Mouse (Mus musculus) c-Kit-positive CD71-positive TER-119-negative erythroid progenitor cells, embryonic 14.5 days (primary cell): Measurements from ENCODE around the gene Adamts3.
A peak's percentile ranks its signal among the peaks of the same experiment; 100 is the strongest.

Experiments
- DNase-seq: peaks from one replicate; pipeline ENCODE4 v3.0.0-alpha.2; 2013; ENCODE audit warnings: low read depth

Adamts3 gene

DNA sequence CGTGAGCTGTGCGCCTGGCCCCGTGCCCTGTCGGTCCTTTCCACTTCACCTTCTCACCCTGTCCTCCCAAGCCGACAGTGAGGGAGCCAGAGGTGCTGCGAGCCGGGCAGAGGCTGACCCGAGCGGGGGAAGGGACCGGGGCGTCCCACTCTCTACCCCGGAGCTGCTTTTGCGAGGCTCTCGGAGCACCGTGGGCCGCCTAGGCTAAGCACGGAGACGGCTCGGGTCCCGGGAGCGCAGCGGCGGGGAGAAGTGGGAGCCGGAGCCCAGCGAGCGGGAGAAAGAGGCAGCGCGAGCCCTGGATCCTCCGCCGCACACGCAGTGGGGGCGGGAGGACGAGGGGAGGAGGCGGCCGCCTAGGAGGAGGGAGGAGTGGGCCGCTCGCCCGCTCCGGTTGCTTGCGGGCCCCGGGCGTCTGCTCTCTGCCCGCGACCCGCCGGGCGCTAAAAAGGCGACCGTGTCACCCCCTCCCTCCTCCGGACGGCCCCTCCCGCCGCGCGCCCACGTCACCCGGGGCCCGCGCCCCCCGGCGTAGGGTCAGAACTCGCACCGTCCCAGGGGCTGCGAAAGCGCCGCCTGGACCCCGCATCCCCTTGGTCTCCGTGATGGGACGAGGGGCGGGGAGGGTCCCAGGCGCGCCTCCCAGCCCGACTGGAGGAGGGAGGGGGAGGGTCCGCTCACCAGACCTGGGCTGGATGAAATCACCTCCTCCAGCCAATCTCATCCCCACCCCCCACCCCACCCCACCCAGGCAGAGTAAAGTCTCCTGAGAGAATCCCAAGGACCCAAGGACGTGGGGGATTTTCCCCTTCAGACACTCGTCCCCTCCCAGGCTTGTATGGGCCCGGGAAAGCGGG lies at the start of gene Adamts3:
Gene Adamts3 (minus strand): TSS at position 284 of the 857 bp plus-strand sequence.
- peak; percentile 32 for DNase-seq

DNA sequence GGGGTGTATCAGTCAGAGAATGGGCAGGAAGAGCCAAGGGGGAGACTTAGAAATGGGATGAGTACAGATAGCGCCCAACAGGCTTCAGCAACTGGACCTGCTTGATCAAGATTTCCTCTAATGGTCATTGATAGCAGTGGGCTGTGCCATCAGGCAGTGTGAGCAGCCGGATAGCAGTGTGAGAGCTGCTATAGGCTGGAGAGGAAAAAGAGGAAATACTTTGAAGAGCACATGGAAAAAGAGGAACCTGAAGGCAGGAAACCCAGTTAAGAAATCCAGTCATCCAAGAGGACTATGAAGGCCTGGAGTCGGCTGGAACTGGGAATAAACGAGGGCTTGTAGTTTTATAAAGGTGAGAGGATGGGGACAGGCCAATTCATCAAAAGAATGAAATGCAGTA lies 48.4 kb upstream of the Adamts3 start:
- no peak for DNase-seq

DNA sequence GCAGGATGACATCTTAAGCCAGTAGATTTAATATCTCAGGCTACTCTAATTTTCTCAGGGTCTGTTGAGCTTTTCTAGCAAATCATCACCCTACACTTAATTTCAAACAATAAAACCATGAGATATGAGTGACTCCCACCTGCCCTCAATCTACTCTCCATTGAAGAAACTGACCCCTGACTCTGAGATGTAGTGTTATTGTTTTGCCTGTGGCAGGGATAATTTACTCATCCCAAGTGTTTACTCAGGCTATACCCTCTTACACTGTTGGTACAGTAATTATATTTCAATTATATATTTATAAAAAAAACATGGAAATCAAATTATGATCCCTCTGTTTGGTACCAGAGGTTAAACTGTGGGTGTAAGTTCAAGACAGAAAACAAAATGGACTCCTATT lies 29.2 kb upstream of the Adamts3 start:
- no peak for DNase-seq

DNA sequence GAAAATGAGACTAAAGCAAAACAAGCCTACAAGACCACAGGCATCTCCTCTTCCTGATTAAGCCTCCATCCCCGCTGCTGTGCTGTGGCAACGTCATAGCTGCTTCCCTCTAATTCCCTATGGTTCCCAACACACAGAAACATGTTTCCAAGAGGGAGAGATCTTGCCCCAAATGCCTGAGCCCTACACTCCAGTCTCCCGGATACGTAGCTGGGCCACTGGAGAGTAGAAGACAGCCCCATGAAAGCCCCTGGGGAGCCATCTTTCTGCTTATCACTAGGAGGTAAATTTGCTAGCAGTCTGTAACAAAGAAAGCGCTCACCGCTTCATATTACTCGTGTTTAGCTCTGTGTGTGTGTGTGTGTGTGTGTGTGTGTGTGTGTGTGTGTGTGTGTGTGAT lies 28.8 kb upstream of the Adamts3 start:
- DNase-seq, result no peak

DNA sequence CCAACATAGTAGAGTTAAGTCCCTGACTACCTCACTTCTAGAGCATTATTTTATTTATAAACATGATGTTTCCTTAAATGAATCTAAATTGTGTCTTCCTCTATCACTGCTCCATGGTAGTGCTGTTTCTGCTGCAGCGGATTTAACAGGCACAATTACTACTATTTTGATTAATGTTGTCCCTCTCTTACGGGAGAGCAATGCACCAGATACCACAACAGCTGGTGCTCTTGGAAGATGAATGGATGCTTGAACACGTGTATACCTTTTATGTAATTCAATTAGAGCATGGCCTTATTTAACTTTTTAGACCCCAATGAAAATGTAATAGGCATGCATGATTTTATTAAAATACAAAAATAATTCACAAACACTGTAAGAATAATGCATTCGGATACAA lies 28.4 kb upstream of the Adamts3 start:
- no peak for DNase-seq

DNA sequence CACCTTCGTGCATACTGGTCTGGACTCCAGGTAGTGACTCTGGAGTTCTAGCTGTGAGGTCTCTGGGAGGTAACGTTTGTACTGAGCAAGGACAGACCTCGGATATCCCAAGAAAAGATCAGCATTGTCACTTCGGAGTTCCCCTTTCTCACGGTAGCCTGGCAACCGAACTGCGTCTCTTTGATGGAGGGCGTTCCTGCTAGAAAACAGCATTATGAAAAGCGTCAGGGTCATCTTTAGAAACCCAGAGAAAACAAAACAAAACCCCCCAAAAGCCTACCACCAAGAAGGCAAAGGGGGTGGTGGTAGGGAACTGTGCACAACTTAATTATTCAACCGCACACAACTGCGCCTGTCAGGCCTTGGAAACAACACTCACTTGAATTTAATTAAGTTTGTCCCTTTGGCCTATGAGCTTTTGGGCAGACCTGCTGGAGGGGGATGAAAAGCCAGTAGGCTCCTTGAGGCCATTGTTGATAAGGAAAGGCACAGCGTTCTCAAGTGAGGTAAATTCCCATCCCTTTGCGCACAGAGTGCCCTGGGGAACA lies 23.8 kb upstream of the Adamts3 start:
- DNase-seq, result no peak

DNA sequence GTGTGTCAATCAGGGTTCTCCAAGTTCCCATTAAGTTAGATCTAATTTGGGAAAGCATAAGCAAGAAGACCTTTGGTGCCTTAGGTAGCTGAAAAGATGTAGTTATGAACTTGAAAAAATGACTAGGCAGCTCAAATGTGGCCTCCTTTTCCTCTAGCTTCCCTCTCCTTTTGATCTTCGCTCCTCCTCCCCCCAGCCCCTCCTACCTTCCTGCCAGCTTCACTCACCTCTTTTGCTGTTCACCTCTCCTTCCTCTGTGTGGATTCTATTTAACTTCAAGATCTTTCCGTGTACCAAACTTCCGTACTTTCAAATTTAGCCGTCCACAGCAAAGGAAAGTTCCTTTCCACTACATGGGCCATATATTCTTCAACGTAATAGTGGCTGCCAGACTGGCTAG lies 17.9 kb upstream of the Adamts3 start:
- DNase-seq, result no peak

DNA sequence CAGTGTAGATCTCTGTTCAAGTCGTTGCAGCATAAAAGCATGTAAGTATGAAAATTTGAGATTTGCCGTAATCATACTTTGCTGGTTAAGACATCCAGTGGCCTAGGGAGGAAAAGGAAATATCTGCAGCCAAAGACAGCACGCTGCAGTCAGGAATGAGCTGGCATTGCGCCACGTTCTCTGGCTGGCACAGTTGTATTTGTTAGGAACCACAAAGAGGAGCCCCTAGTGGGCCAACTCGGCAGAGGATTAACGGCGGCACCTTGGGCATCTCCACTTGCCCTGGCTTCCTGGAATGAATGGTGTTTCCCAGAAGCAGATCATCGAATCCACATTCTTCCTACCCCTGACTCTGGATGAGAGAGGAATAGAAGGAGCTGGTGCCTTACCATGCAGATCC lies 14.4 kb upstream of the Adamts3 start:
- DNase-seq, result no peak

DNA sequence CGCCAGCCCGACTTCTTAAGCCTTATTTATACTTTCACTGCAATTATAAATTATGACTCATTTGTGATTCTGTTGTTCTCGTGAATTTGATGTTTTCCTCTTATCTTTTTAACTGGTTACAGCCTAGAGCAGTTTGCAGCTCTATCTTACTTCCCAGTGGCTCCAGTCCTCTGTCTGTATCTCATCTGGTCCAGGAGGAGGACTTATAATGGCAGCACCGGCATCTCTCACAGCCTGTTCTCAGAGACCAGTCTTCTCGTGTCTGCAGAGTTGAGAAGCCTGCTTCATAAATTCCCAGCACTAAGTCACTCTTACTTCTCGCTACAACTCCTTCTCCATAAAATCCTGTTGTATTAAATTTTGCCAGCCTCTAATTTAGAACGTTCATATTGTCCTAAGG lies 12.4 kb upstream of the Adamts3 start:
- no peak for DNase-seq

DNA sequence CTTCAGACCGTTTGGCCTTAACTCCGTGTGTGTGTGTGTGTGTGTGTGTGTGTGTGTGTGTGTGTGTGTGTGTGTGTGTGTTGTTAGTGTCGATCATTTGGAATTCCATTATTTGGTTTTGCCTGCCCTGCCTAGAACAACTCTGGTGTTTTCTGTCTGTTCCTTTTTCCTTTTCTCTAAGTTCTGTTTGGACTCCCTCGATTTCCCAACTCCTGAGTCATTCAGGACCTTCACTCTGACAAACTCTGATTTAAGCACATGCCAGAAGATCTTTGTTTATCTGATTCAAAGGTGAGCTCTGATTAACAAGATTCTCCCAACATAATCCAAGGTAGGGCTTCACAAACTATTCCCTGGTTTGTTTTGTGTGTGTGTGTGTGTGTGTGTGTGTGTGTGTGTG lies 1.9 kb upstream of the Adamts3 start:
- DNase-seq, result no peak

DNA sequence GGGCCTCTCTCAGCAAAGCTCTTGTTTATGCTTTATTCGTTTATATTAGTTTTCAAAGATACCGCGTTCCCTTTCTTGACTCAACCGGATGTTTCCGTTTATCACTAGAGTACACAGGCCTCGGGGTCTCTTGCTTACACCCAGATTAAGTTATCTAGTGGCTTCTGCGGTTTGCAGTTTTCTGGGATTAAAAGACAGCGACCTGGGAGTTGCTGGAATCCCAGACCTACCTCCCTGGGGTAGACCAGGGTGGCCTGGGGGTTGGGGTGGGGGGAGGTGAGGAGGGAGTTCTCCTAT lies 722 bp upstream of the Adamts3 start:
- DNase-seq, result peak; percentile 63

DNA sequence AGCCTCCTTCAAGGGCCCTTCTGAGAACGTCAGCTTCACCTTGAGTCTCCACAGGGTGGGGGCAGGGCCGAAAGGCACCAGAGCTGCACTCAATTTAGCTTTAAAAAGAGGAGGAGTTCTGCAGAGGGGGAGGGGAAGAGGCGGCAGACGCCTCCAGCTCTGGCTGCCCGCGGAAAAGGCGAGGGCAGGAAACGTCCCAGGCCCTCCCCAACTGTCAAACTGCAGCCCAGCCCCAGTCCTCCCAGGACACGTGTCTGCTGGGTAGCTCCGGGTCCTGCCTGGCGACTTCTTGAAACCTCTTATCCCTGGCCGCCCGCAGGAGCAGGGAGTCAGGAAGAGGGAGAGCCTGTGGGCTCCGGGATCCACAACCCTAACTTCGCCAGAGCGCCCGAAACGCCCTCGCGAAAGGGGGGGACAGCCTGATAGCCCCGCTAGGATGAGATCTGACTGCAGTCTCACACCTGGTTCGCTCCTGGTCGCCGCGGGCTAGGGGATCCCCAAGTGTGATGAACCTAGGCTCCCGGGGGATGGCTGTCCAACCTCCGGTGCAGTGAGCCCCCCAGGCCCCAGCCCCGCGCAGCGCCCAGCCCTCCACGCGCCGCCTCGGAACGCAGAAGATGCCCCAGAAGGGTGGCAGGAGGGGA lies 921 bp downstream of the Adamts3 start:
- DNase-seq, result peak; percentile 74

DNA sequence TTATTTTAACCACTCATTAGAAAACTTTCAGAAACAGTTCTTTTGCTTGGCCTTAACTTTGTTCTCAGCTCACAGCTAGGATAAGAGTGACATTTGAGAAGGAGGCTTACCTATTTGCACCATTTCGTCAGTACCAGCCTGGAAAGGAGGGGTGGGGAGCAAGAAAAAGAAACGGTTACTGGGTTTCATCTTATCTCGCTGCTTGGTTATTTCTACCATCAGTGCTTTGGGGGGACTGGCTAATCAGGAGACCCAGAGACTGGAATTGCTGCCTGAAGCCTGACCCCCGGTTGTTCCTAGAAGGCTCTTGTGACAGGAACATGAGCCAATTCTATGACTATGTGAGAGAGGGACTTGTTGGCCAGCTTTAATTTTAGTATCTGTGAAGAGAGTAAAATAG lies 1.7 kb downstream of the Adamts3 start:
- DNase-seq, result peak; percentile 9

DNA sequence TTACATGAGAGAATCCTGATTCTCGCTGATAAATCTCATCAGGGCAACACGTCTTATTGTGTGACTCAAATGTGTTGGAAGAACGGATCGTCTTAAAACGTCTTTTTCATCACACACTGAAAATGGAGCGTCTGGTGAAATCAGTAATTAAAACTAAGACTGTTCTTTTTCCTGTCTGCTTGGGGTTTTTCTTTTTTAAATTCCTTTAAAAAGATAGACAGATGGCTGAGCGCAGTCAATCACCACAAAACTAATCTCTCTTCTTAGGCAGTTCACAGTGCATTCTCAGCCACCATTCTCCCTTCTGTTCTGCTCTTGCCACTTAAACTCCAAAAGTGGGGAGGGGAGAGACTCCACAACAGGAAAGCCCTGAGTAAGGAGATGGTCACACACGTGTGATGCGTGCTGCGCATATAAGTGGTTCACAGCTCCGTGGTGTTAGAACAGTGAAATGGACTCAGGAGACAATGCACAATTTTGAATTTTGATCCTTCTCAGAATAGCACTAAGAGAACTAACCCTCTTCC lies 4.2 kb downstream of the Adamts3 start:
- no peak for DNase-seq

DNA sequence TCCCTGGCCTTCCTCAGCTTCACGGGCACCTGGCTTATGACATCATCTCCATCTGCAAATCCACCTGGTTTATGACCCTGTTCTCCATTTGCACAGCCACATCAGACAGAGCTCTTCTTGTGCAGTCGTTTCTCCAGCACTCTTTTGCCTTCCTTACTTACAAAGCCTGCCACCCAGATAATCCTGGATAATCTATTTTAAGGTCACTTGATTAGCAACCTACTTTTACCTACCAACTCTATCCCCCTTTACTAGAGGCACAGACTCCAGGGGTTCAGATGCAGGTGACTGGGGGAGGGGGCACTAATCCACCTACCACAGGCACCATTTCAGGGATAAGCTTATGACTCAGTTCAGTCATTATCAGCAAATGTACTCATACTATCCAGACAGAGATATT lies 10.5 kb downstream of the Adamts3 start:
- DNase-seq, result no peak

DNA sequence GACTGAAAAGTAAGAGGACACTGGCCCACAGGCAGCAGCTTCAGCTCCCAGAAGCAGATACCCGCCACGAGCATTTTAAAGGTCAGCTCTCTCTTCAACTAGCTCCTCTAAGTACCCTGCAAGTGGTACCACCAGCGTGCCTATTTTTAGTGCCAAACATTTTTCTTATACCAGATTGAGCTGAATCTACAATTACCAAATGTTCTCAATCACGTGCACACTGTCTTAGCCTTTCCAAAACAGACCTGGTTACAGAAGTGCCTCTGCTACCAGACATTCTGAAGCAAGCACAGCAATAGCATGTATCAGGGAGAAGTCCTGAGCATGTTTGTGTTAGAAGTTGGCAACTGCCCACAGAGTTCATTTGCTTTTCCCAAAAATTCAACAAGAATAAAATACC lies 23.5 kb downstream of the Adamts3 start:
- DNase-seq, result no peak

DNA sequence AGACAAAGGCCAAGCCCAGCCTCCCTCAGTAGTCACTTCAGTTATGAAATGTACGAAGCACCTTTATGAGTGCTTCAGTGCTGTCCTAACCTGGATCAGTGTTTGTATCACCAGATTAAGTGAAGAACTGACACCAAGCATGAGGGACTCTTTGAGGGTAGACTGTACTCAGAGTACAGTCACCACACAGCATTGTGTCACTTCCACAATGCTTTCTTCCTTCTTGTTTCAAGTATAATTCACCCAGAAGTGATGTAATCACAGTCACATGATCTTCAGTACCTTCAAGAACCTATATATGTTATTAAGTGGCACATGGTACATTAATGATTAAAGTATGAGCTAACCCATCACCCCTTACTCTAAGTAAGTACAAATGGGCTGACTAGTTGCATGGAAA lies 24.3 kb downstream of the Adamts3 start:
- no peak for DNase-seq

DNA sequence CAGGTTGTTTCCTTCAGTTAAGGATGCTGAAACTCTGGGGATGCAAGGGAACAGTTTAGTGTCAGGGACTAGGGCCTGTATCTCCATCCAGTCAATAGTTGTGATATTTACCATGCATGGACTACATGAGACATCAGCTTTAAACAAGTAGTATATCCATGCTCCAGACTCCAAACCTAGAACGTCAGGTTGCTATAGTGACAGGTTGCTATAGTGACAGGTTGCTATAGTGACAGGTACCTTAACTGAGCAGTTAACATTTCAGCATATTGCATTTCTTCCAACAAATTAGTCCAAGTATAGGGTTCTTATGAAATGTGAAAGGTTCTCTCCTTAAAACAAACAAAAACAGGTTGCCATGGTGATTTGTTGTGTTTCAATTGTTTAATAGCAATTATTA lies 36.6 kb downstream of the Adamts3 start:
- DNase-seq, result no peak

DNA sequence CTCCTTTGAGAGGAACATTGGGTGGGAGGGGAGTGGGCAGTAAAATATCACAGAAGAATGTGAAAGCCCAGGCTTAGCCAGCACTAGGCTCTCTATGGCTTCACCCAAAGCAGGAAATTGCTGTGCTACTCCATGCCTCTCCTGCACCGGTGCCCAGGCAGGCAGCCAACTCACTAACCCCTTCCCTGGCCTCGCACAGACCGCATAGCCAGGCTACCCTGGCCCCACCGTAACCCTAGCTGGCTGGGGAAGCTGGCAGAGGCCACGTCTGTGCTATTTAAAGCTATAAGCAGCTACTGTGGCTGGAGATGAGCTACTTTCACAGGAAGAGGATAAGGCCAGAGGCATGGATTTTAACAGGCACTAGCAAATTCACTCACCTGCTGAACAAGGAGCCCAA lies 38.8 kb downstream of the Adamts3 start:
- DNase-seq, result no peak

DNA sequence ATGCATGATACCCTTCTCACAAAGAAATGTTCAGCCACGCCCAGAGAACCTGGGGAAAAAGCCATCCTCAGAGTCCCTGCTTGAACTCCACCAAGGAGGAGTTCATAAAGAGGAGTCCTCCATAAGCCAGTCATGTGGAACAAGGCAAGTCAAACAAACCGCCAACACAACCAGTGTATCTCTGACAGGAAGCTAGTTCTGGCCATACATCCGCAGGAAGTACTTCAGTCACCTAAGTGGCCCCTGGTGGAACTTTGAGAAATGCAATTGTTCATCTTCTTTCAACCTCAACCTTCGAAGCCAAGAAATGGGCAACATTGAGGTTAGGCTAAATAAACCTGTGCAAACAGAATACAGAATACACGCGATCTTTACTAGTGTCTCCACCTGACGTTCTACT lies 39.7 kb downstream of the Adamts3 start:
- no peak for DNase-seq

DNA sequence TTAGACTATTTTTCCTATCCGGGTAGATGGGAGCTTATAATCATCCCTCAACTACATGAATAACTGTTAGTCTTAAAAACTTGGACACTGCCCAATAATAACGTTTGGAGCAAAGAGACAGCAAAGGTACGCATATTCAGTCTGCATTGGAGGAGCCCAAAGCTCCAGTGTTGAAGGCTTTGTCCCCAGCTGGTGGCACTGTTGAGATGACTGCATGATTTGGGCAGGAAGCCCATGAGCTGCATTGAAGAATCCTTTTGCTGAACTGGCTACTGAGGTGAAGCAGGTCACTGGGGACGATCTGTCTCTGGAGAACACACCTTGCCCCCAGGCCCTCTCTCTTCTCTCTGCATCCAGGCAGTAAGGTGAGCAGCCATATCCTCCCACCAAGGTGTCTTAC lies 43.5 kb downstream of the Adamts3 start:
- DNase-seq, result no peak

DNA sequence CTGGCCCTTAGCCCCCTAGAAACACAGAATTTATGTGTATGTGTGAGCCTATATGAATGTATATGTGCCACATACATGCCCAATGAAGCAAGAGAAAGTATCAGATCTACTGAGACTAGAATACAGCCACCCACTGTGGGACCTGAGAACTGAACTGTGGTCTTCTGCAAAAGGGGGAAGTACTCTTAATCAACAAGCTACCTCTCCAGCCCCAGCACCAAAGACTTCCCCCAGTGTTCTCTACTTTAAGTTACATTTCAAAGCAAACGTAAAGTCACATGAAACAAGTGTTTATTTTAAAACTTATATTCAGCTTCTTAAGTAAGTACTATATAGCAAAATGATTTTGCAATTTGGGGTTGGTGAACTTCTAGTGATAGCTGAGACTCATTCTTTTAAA lies 62.0 kb downstream of the Adamts3 start:
- DNase-seq, result no peak

DNA sequence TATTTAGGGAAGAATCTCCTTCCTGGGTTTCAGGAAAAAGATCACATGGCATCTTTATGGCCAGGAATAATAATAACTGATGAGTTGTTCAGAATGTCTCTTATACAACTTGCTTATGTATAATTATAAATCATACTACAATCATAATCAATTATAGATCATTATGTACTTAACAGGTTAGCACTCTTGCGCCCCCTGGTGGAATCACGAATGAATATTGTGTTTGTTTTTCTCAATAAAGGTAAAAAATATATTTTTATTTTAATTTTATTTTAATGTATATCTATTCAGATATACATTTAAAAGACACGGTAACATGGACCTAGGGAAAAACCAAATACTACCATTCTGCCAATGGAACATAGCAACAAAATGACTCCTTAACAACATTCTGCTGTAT lies 63.6 kb downstream of the Adamts3 start:
- peak; percentile 60 for DNase-seq

DNA sequence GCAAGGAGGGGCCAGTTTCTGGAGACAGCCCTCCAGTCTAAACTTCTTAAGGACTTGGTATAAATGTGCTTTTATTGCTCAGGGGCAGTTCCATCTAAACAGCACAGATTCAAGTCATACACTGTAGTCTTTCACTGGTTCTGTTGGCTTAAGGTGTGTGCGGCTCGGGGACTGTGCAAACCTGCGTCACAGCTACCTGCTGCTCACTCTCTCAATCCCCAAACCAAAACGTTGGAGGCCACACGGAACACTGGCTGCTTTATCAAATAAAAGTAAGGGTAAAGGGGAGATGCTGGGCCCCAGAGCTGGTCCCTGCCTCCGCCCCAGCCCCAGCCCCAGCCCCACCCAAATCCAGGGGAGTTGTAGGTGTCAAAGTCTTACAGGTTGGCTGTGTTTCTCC lies 66.5 kb downstream of the Adamts3 start:
- no peak for DNase-seq
